Mouse (Mus musculus): ENCODE data around the gene Rabgap1l. TPM values are rescaled to one million over a fixed set of nuclear protein-coding genes. Genes with fewer than 3 reads are reported as not detected.

Gene Rabgap1l
- polyA plus RNA-seq, 1 experiment: 12.9 TPM

DNA sequence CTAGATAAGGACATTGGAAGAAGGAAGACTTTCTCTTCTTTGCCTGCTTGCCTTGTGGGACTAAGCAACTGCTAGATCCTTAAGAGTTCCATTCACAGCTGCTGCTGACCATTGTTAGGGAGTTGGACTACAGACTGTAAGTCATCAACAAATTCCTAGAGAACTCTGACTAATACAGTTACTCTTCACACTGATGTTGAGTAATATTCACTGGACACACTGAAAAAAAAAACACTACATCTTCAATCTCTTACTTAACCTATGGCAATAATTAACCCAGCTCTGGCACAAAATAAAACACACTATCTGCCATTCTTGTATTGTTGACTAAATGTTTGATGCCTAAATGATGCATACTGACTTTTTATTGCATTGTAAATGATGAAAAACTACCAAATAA is 565.2 kb downstream of the Rabgap1l start:
- no peak overlapping the region for H3K27ac ChIP-seq (ENCODE audit: insufficient read depth, low read depth, low read length)
- peak; percentile 53 for DNase-seq
- no peaks in the 10 kb centered on the region for H3K27me3 ChIP-seq (replicated peaks; ENCODE audit: control insufficient read depth, insufficient read depth, low read length)
- 0 out of 2 replicates have a peak, but pooled peaks cover 3% of the 10 kb centered on the region for H3K4me1 ChIP-seq (ENCODE audit: control insufficient read depth, insufficient read depth, low read length)
- no peak overlapping the region for H3K4me3 ChIP-seq (ENCODE audit: insufficient read depth, low read depth, low read length)
- H3K36me3 ChIP-seq (ENCODE audit: control insufficient read depth, insufficient read depth, low read length): no peaks in the 10 kb centered on the region; the same call in 1 of the 2 replicates
- TF ChIP-seq CTCF (conservative IDR thresholded peaks at IDR 0.05; ENCODE audit: insufficient read depth, insufficient read length, low read depth, low read length): no peak
- no peak for TF ChIP-seq POLR2A (IDR thresholded peaks at IDR 0.05; ENCODE audit: low read depth, low read length)

DNA sequence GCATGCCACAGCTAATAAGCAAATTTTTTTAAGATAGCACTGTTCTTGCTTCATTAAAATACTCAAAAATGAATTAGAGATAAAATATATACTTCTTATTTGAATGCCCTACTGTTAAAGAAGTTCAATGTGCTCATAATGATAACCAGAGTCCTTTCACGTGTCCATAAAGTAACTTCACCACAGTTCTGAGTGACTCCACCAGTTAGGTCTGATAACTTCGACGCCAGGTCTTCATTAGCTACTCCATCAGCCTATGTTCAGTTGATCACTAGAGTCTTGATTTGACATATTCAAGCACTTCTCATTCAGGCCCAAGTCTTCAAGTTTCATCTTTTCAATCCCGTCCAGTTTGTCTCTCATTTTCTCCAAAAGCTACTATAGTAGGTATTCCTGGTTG is 565.8 kb downstream of the Rabgap1l start:
- 91% methylated on average over 4 of the region's 4 CpGs for WGBS
- Histone ChIP-seq H3K27me3 (replicated peaks; ENCODE audit: control insufficient read depth, insufficient read depth, low read length) (no peaks in the 10 kb centered on the region), H3K27ac (ENCODE audit: insufficient read depth, low read depth, low read length) (no peak overlapping the region), H3K36me3 (ENCODE audit: control insufficient read depth, insufficient read depth, low read length) (no peaks in the 10 kb centered on the region; the same call in 1 of the 2 replicates), H3K4me3 (ENCODE audit: insufficient read depth, low read depth, low read length) (no peak overlapping the region), H3K4me1 (ENCODE audit: control insufficient read depth, insufficient read depth, low read length) (0 out of 2 replicates have a peak, but pooled peaks cover 3% of the 10 kb centered on the region)
- no peak for TF ChIP-seq CTCF (conservative IDR thresholded peaks at IDR 0.05; ENCODE audit: insufficient read depth, insufficient read length, low read depth, low read length)
- TF ChIP-seq POLR2A (IDR thresholded peaks at IDR 0.05; ENCODE audit: low read depth, low read length): no peak
- no peak for DNase-seq

DNA sequence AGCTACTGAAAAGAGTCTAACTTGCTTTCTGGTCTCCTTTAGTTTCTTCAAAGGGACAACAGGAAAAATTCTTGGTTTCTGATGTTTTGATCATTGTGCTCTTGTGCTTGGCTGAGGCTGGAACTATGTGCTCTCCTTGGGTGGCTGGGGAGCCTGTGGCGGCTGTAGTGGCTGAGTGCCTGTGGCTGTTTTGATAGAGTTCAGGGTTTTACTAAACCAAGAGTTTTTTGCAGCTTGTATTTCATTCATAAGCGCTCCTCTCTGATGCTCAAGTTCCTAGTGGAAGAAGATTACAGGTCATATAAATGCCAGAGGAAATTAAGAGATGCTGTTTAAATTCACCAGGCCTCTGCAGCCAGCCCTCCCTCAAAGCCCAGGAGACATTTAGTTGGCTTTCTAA is 568.9 kb downstream of the Rabgap1l start:
- 76% methylated on average over 2 of the region's 2 CpGs for WGBS
- TF ChIP-seq POLR2A (IDR thresholded peaks at IDR 0.05; ENCODE audit: low read depth, low read length) (no peak), CTCF (conservative IDR thresholded peaks at IDR 0.05; ENCODE audit: insufficient read depth, insufficient read length, low read depth, low read length) (no peak)
- no peaks in the 10 kb centered on the region; the same call in 1 of the 2 replicates for H3K36me3 ChIP-seq (ENCODE audit: control insufficient read depth, insufficient read depth, low read length)
- no peak overlapping the region for H3K27ac ChIP-seq (ENCODE audit: insufficient read depth, low read depth, low read length)
- no peak for DNase-seq
- H3K27me3 ChIP-seq (replicated peaks; ENCODE audit: control insufficient read depth, insufficient read depth, low read length): no peaks in the 10 kb centered on the region
- H3K4me1 ChIP-seq (ENCODE audit: control insufficient read depth, insufficient read depth, low read length): 0 out of 2 replicates have a peak, but pooled peaks cover 3% of the 10 kb centered on the region
- H3K4me3 ChIP-seq (ENCODE audit: insufficient read depth, low read depth, low read length): no peak overlapping the region

DNA sequence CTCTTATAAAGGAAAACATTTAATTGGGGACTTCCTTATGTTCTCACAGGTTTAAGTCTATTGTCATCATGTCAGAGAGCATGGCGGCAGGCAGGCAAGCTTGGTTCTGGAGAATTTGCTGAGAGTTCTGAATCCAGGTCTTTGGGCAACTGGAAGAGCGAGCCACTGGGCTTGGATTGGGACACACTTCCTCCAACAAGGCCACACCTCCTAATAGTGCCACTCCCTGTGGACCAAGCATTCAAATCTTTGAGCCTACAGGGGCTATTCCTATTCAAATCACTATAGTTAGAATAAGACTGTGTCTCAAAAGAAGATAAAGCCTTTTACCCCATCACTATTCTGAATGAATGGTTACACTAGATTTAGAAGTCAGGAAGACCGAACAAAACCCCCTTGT is 575.1 kb downstream of the Rabgap1l start:
- 95% methylated on average over 3 of the region's 3 CpGs for WGBS
- Histone ChIP-seq H3K4me1 (ENCODE audit: control insufficient read depth, insufficient read depth, low read length) (no peaks in the 10 kb centered on the region), H3K36me3 (ENCODE audit: control insufficient read depth, insufficient read depth, low read length) (no peaks in the 10 kb centered on the region), H3K27me3 (replicated peaks; ENCODE audit: control insufficient read depth, insufficient read depth, low read length) (no peaks in the 10 kb centered on the region), H3K4me3 (ENCODE audit: insufficient read depth, low read depth, low read length) (no peak overlapping the region), H3K27ac (ENCODE audit: insufficient read depth, low read depth, low read length) (no peak overlapping the region)
- DNase-seq: no peak
- TF ChIP-seq POLR2A (IDR thresholded peaks at IDR 0.05; ENCODE audit: low read depth, low read length): no peak
- TF ChIP-seq CTCF (conservative IDR thresholded peaks at IDR 0.05; ENCODE audit: insufficient read depth, insufficient read length, low read depth, low read length): no peak

DNA sequence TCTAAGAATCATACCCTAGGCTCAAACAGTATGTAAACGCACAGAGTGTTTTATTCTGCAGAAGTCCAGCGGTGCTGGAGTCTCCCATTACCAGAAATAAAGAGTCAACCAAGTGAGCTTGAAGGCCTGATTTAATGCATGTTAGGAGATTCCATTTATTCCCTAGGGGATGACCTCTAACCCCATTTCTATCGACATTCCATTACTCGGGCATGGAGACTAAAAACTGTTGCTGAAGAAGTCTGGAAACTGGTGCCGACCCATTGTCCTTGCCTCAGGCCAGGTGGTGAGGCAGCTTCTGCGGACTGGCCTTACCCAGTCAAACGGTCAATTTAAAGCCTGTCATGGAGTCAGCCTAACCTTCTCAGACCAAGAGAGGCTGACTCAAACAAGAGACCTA is 578.8 kb downstream of the Rabgap1l start:
- WGBS: 77% methylated on average over 7 of the region's 7 CpGs
- no peak overlapping the region for H3K4me3 ChIP-seq (ENCODE audit: insufficient read depth, low read depth, low read length)
- no peak for TF ChIP-seq CTCF (conservative IDR thresholded peaks at IDR 0.05; ENCODE audit: insufficient read depth, insufficient read length, low read depth, low read length)
- TF ChIP-seq POLR2A (IDR thresholded peaks at IDR 0.05; ENCODE audit: low read depth, low read length): no peak
- no peaks in the 10 kb centered on the region for H3K36me3 ChIP-seq (ENCODE audit: control insufficient read depth, insufficient read depth, low read length)
- DNase-seq: no peak
- H3K27ac ChIP-seq (ENCODE audit: insufficient read depth, low read depth, low read length): no peak overlapping the region
- H3K4me1 ChIP-seq (ENCODE audit: control insufficient read depth, insufficient read depth, low read length): no peaks in the 10 kb centered on the region; the same call in 1 of the 2 replicates
- no peaks in the 10 kb centered on the region for H3K27me3 ChIP-seq (replicated peaks; ENCODE audit: control insufficient read depth, insufficient read depth, low read length)

DNA sequence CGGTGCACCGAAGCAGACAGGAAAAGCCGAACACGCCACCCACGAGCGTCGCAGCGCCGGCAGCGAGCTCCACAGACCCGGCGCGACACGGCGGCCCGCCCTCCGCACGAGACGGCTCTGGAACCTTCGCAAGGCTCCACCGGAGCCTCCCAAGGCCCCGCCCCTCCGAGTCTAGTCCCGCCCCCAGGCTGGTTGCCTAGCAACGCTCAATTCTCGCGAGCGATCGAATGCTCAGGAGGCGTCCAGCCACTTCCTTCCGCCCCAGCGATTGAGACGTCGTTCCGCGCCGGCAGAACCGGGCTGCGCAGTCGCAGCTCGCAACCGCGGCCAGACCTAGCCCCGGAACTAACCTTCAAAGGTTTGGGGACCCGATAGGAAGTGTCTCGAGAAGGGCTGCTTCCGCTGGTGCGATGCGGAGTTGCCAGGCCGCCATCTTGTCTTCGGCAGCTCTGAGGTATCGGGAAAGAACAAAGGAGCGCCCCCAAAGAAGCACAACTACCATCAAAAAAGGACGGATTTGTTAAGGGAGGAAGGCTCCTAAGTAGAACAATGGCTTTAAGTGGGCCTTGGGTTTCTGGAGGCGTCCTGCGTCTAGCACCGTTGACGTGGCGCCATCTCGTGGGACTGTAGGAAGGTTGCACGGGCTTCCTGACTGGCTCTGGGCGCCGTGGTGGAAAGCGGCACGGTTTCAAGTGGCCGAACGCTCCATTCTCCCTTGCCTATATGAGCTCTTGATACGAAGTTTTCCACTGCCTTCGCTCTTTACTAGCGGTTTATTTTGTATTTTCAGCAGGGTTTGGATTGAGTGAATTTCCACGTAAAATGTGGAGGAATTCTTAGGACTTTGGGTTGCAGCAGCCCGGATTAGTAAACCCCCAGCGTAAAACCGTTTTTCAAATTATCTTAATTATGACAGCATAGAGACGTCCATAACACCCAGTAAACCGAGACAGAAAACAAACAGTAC is 580.0 kb downstream of the Rabgap1l start, which contains the start of gene Cacybp:
Gene Cacybp (minus strand): TSS at position 173 of the 967 bp plus-strand sequence.
- peak within 1 kb of the TSS; percentile 99 for H3K27ac ChIP-seq (ENCODE audit: insufficient read depth, low read depth, low read length)
- no peaks in the 10 kb centered on the region for H3K27me3 ChIP-seq (replicated peaks; ENCODE audit: control insufficient read depth, insufficient read depth, low read length)
- peak within 1 kb of the TSS; percentile 86 for H3K4me3 ChIP-seq (ENCODE audit: insufficient read depth, low read depth, low read length)
- TF ChIP-seq POLR2A (IDR thresholded peaks at IDR 0.05; ENCODE audit: low read depth, low read length) (peak; percentile 68), CTCF (conservative IDR thresholded peaks at IDR 0.05; ENCODE audit: insufficient read depth, insufficient read length, low read depth, low read length) (peak; percentile 81)
- H3K36me3 ChIP-seq (ENCODE audit: control insufficient read depth, insufficient read depth, low read length): no peaks in the 10 kb centered on the region
- H3K4me1 ChIP-seq (ENCODE audit: control insufficient read depth, insufficient read depth, low read length): no peaks in the 10 kb centered on the region; the same call in 1 of the 2 replicates
- peak; percentile 100 for DNase-seq
- under 1% methylated on average over 76 of the region's 76 CpGs for WGBS

DNA sequence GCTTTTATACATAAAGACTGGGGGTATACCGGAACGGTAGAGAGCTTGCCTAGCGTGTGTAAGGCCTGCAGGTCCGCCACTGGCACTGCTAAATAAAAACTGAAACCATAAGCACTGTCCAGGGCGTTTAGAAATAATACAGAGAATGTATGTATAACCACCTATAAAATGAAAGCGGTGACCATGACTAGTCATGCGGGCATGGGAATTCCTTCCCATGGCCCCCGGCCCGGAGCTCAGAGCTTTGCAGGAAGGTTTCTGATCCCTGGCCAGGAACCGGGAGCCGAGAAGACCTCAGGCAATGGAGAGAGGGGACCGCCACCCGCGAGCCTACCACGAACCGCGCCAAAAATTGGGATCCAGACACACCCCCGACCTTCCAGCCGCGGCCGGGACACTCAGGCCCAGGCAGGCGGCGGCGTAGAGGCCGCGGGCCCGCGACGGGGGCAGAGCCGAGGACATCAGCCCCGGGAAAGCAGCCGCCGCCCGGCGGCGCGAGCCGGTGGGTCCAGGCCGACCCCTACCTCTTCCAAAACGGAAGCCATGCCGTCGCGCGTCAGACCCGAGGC is 580.8 kb downstream of the Rabgap1l start:
- DNase-seq: peak; percentile 50
- under 1% methylated on average over 45 of the region's 45 CpGs for WGBS
- H3K4me1 ChIP-seq (ENCODE audit: control insufficient read depth, insufficient read depth, low read length): no peaks in the 10 kb centered on the region; the same call in 1 of the 2 replicates

More for the DNA sequence above, 580.8 kb downstream of the Rabgap1l start:
- Histone ChIP-seq H3K27ac (ENCODE audit: insufficient read depth, low read depth, low read length) (peak overlapping the region; percentile 76), H3K27me3 (replicated peaks; ENCODE audit: control insufficient read depth, insufficient read depth, low read length) (no peaks in the 10 kb centered on the region), H3K4me3 (ENCODE audit: insufficient read depth, low read depth, low read length) (peak overlapping the region; percentile 86), H3K36me3 (ENCODE audit: control insufficient read depth, insufficient read depth, low read length) (no peaks in the 10 kb centered on the region; the same call in 1 of the 2 replicates)
- no peak for TF ChIP-seq CTCF (conservative IDR thresholded peaks at IDR 0.05; ENCODE audit: insufficient read depth, insufficient read length, low read depth, low read length)
- TF ChIP-seq POLR2A (IDR thresholded peaks at IDR 0.05; ENCODE audit: low read depth, low read length): no peak
